Mouse (Mus musculus): Measurements from ENCODE around the gene Reg3b.
"Not testable (repeated sequence)": the region's sequence is repeated elsewhere in the genome, so short reads cannot be mapped to it uniquely, and the experiment has no call there.

The Reg3b gene

GRCm38 (mm10) chr6:78370357-78370756 lies at the start of gene Reg3b:
Reg3b (plus strand) TSS chr6:78370657.
- no peak for DNase-seq (ENCODE audit: low spot score)

DNA sequence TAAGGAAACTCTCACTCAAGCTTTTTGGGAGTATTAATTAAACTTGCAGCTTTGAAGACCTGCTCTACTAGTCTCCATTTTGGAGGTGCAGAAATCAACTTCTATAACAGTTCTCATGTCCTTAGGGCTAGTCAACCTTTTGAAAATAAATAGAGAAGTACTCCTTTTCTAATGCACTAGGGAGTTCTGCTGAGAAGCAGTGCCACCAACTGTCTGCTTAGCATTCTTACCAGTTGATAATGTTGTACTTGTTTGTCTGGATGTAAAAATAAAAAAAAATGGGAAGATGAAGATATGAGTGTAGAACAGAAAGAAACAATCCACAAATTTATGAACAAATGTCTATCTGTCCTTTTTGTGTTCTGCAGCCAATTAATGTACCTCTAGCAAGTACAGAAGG lies 42.7 kb upstream of the Reg3b start:
- DNase-seq (ENCODE audit: low spot score): no peak

DNA sequence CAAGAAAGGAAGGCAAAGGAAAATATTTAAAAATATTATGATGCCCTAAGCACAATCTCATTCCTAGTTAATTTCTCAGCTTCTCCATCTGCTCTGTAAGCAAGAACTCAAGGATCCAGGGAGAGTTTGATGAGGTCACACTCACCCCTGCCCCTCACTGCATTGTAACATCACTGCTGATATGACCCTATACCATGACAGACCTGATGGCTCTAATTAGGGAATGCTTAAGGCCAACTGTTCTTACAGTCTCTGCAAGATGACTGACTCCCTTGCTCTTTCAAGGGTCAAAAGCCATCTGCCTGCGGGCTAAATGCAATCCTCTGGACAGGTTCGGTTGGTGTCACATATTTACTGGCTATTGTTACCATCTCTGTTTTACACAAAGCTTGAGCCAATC lies 41.3 kb upstream of the Reg3b start:
- DNase-seq (ENCODE audit: low spot score): no peak

DNA sequence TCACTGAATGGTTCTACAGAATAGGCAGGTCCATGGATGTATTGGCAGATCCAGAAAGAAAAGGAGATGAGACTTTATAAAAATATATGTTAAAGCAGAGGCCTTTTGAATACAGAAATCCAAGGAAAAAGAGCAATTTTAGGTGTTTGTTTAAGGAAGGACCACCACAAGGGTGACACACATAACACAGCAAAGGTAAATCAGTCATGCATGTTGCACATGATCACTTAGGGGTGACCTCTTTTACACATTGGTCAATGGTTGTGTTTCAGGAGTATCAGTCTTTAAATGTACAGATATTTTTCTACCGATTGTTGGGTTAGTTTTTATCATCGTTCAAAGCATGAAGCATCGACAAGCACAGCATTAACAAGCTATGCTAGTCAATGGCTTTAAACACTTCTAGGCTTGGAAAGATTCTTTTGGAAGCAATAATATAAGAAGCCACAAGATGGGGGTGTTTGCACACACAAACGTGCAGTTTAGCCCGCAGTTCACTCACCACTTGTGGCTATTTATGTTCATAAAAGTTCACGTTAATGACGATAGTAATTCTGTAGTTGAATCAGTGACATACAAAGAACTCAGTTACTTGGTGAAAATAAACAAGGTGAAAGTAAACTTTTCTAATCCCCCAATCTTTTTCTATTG lies 38.4 kb upstream of the Reg3b start:
- no peak for DNase-seq (ENCODE audit: low spot score)

DNA sequence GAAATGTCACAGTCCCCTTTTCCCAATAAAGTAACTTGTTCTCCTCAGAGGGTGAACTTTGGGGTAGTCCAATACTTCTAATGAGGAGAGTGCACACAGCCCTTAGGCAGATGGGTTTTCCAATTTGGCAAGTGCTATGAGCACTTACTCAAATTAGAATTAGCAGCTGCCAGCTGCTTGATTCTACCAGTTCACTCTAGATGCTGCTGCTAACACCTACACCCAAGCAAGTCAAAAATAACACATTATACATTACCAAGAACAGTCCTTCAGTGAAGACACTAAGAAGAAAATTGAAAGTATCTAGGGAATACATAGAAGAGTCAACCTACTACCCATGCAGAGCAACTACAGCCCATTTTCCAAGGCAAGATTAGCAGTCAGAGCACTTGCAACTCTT lies 30.2 kb upstream of the Reg3b start:
- no peak for DNase-seq (ENCODE audit: low spot score)

DNA sequence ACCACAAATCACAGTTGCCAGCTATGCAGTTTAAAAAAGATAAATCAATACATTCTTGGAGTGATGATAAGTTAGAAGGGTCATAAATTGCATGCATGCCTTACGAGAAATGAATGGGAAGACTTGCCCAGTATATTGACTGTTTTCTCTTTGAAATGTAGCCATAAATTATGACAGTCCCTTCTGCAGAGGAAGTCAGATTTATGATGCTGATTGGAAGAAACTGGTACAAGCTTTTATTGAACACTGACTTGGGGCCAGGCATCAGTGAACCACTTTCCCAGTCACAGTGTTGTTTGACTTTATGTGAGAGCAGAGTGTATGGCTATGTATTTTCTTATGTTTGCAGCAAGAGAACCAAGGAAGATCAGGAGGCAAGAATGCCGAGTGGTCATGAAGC lies 28.8 kb upstream of the Reg3b start:
- no peak for DNase-seq (ENCODE audit: low spot score)

DNA sequence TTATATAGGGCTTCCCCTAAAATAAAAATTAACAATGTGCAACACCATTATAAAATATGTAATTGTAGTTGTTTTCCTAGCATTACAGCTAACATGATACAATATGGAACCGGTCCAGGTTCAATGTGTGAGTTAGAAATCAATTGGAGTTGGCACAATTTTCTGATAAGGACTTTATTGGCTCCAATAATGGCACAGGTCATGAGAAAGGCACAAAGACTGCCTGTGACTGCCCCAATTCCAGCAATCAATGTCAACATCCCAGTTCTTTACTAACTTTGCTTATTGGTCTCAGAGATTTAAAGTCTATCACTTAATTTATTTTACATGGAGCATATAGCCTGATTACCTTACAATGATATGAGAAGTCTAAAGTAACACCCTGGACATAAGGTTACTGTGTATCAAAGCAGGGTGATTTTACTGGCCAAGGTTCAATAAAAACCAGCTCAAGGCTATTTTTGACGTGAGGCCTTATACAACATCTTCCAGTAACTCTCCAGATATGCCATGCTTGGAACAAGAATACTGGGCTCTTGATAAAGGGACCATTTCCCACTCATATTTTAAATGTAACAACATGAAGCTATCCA lies 8.4 kb upstream of the Reg3b start:
- no peak for DNase-seq (ENCODE audit: low spot score)

DNA sequence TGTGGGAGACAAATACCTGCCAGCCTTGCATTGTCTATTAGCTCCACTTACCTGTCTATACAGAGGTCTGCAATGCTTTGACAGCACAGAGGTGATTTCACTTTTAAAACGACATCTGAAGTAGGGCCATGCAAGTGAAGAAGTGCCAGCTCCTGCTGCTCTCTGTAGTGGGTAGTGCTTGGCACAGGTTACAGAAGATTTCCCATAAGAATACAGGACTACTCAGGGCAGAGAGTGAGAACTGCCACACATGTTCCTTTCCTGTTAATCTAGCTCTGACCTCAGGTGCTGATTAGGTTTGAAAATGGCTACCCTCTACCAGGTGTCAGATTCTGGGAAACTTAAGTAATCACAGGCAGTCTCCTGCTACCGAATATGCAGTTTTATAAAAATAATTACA lies 8.3 kb downstream of the Reg3b start, which contains the start of gene Reg3d:
TSS of gene Reg3d (minus strand) at position 101 of the 400 bp plus-strand sequence.
- no peak for DNase-seq (ENCODE audit: low spot score)

DNA sequence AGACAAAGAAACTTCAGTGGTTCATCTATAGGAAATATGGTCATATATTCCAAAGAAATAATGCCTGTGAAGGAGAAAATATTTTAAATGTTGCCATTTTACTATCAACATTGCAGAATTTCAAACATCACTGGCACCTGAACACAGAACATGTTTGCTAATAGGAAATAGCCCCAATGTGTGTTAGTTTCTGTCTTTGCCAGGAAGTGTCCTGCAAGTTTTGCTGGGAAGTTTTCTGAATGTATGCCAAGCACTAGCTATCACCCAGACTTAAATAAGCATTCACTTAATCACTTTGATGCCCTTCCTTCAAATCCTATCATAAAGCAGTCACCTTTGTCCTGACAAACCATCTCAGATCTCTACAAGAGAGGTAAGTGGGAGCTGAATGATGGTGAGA lies 10.0 kb downstream of the Reg3b start, which contains the start of gene Reg3a:
TSS of gene Reg3a (plus strand) at position 301 of the 400 bp plus-strand sequence.
- DNase-seq (ENCODE audit: low spot score): no peak

DNA sequence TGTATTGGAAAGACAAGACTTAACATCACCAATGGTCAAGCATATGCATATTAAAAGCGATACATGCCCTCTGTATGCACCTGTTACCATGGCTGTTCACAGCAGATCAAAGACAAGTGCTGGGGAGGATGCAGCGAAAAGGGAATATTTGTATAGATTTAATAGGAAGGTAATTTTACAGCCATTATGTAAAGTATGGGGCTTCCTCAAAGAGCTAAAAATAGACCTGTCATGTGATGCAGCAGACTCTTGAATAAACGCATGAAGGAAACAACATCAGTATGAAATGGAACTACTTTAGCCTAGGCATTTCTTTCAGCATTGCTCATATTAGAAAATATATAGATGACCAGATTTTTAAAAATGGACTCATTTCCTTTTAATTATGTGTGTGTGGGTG lies 15.2 kb downstream of the Reg3b start:
- no peak for DNase-seq (ENCODE audit: low spot score)

GRCm38 (mm10) chr6:78395323-78395722 lies 24.9 kb downstream of the Reg3b start, which contains the start of gene Reg2:
Reg2 (plus strand) TSS chr6:78395623.
- not testable (repeated sequence) for DNase-seq (ENCODE audit: low spot score)

DNA sequence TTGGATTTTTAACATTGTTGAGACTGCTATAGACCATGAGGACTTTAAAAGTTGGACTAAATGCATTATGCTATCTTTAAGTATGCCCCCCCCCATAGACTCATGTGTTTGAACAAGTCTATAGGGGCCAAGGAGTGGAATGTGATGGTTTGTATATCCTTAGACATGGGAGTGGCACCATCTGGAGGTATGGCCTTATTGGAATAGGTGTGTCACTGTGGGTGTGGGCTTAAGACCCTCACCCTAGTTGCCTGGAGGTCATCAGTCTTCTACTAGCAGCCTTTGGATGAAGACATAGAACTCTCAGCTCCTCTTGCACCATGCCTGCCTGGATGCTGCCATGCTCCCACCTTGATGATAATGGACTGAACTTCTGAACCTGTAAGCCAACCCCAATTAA lies 52.0 kb downstream of the Reg3b start, which contains the start of gene Reg1:
TSS of gene Reg1 (plus strand) at position 301 of the 400 bp plus-strand sequence.
- DNase-seq (ENCODE audit: low spot score): not testable (repeated sequence)

Data from ovary, postnatal 36 days (tissue).